8 mouse cellular contexts compared by ENCODE assay signal in the genomic region with DNA sequence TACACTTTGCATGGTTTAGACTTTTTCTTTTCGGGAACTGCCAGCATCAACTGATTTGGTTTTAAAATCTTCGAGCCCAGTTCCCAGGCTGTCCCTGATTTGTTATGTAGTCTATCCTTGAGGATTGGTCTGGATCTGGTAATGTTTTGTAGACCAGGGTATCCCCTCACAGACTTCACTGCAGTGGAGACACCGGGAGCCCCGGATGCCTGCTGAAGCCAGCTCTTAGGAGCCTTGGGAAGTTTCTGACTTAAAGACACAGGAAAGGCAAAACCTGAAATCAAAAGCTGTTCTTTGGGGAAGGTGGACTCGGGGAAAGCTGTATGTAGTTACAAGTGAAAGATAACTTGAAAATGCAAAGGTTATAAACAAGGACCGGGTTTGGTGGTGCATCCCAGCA.
DNase-seq lines count a peak whose midpoint lies in the region; ATAC-seq and TF ChIP-seq lines count a peak whose summit lies in the region.

No protein-coding gene starts in this region.

- no peak for TF ChIP-seq CTCF in kidney, adult 2 months (conservative IDR thresholded peaks at IDR 0.05; ENCODE audit: insufficient read depth, insufficient read length, low read depth, low read length)

- no peaks in the 10 kb centered on the region for H3K27me3 ChIP-seq in kidney, adult 2 months (replicated peaks; ENCODE audit: control insufficient read depth, insufficient read depth, low read length)
- H3K27me3 ChIP-seq in embryonic facial prominence, embryonic 14.5 days (replicated peaks; ENCODE audit: control insufficient read depth, insufficient read depth, low read length): no peaks in the 10 kb centered on the region
- H3K27me3 ChIP-seq in hindbrain, embryonic 12.5 days: no peaks in the 10 kb centered on the region

- no peaks in the 10 kb centered on the region for H3K9me3 ChIP-seq in embryonic facial prominence, embryonic 14.5 days (ENCODE audit: control insufficient read depth, low read length)
- no peaks in the 10 kb centered on the region for H3K9me3 ChIP-seq in hindbrain, embryonic 12.5 days (replicated peaks)

- 0 out of 2 replicates have a peak, but pooled peaks cover 2% of the 10 kb centered on the region for H3K4me1 ChIP-seq in kidney, adult 2 months (ENCODE audit: control insufficient read depth, insufficient read depth, low read length)
- H3K4me1 ChIP-seq in embryonic facial prominence, embryonic 14.5 days (ENCODE audit: control insufficient read depth, insufficient read depth, low read length): peaks cover 11% of the 10 kb centered on the region; the same call in 1 of the 2 replicates
- H3K4me1 ChIP-seq in hindbrain, embryonic 12.5 days: peaks cover 13% of the 10 kb centered on the region

- no peak for TF ChIP-seq POLR2A in kidney, adult 2 months (IDR thresholded peaks at IDR 0.05; ENCODE audit: low read depth, low read length)

- WGBS in kidney, adult 2 months: 27% methylated on average over 6 of the region's 6 CpGs
- 30% methylated on average over 6 of the region's 6 CpGs for WGBS in embryonic facial prominence, embryonic 14.5 days
- 37% methylated on average over 6 of the region's 6 CpGs for WGBS in hindbrain, embryonic 12.5 days

- no peaks in the 10 kb centered on the region for H3K36me3 ChIP-seq in kidney, adult 2 months (ENCODE audit: control insufficient read depth, insufficient read depth, low read length)
- no peaks in the 10 kb centered on the region for H3K36me3 ChIP-seq in embryonic facial prominence, embryonic 14.5 days (ENCODE audit: control insufficient read depth, insufficient read depth, low read length)
- no peaks in the 10 kb centered on the region for H3K36me3 ChIP-seq in hindbrain, embryonic 12.5 days

- peak overlapping the region; percentile 14; the same call in 1 of the 2 replicates for H3K9ac ChIP-seq in embryonic facial prominence, embryonic 14.5 days (ENCODE audit: low read depth, low read length)
- no peak overlapping the region for H3K9ac ChIP-seq in hindbrain, embryonic 12.5 days

- no peak overlapping the region for H3K27ac ChIP-seq in kidney, adult 2 months (ENCODE audit: insufficient read depth, low read depth, low read length)
- no peak overlapping the region for H3K27ac ChIP-seq in embryonic facial prominence, embryonic 14.5 days (replicated peaks; ENCODE audit: low read depth, low read length)
- no peak overlapping the region for H3K27ac ChIP-seq in hindbrain, embryonic 12.5 days

- H3K4me2 ChIP-seq in embryonic facial prominence, embryonic 14.5 days (ENCODE audit: low read depth, low read length): peak overlapping the region; percentile 80
- H3K4me2 ChIP-seq in hindbrain, embryonic 12.5 days (replicated peaks): peak overlapping the region; percentile 58

- peak overlapping the region; percentile 26 for H3K4me3 ChIP-seq in kidney, adult 2 months (ENCODE audit: insufficient read depth, low read depth, low read length)
- peak overlapping the region; percentile 44 for H3K4me3 ChIP-seq in embryonic facial prominence, embryonic 14.5 days (ENCODE audit: low read depth, low read length)
- H3K4me3 ChIP-seq in hindbrain, embryonic 12.5 days: no peak overlapping the region

- no peak for ATAC-seq in embryonic facial prominence, embryonic 14.5 days (ENCODE audit: low read depth)
- ATAC-seq in hindbrain, embryonic 12.5 days (ENCODE audit: low FRiP score): no peak
- ATAC-seq in erythroid progenitor cell, adult 5-6 weeks (replicated peaks; ENCODE audit: low FRiP score, poor library complexity, severe bottlenecking): no peak

- peak; percentile 11 for DNase-seq in kidney, adult 2 months
- no peak for DNase-seq in kidney, adult 9 months
- no peak for DNase-seq in embryonic facial prominence, embryonic 14.5 days (ENCODE audit: low spot score)
- peak; percentile 32 for DNase-seq in lung, postnatal 10 days
- DNase-seq in spleen, adult 18-20 months: no peak
- DNase-seq in retina, embryonic 14.5 days (ENCODE audit: low spot score): no peak

Comparison
In these comparisons a context has a peak if more than half of its experiments do, and no peak if none do; other contexts are left out.
1. DNase-seq: peak in kidney, adult 2 months (single experiment) and lung, postnatal 10 days (single experiment); none in kidney, adult 9 months (single experiment), embryonic facial prominence, embryonic 14.5 days (single experiment), spleen, adult 18-20 months (0 of 2) and retina, embryonic 14.5 days (single experiment).